Mouse (Mus musculus) bone marrow, adult 2 months (tissue): ENCODE data around the gene Col5a3. TPM values are rescaled to one million over a fixed set of nuclear protein-coding genes. Genes with fewer than 3 reads are reported as not detected.

Experiments
- H3K27ac ChIP-seq: fragments of 200-500 bp; 2 replicates; pipeline ENCODE4 v1.5.1; 2012; ENCODE audit warnings: low read depth, mild to moderate bottlenecking, control low read depth, inconsistent platforms, low read length; ENCODE audit not compliant: control insufficient read depth, poor library complexity, insufficient read depth
- H3K4me1 ChIP-seq: fragments of 200-500 bp; 2 replicates; pipeline ENCODE4 v1.6.1; 2011; ENCODE audit warnings: low read length; ENCODE audit not compliant: control insufficient read depth, insufficient read depth
- H3K4me3 ChIP-seq: fragments of 200-500 bp; replicated peaks from 2 replicates; pipeline ENCODE3; 2011; ENCODE audit warnings: mild to moderate bottlenecking, low read depth, low read length, control low read depth; ENCODE audit not compliant: control insufficient read depth
- CTCF ChIP-seq: fragments of 200-500 bp; IDR thresholded peaks from 2 replicates; pipeline ENCODE4 v1.5.1; 2011; ENCODE audit warnings: low read length, control low read depth; ENCODE audit not compliant: control insufficient read depth, insufficient read depth
- POLR2A ChIP-seq: fragments of 200-500 bp; IDR thresholded peaks from 2 replicates; pipeline ENCODE4 v1.6.1; 2011; ENCODE audit warnings: low read depth, mild to moderate bottlenecking, control low read depth, low read length, borderline replicate concordance; ENCODE audit not compliant: control insufficient read depth
- WGBS: fragments of 180-500 bp; shearing (Covaris S2); methylation state at CpG from one replicate; pipeline ENCODE4 v1.1.7; 2018; 5-methylcytosine and 5-hydroxymethylcytosine counted together
- polyA plus RNA-seq: library from polyadenylated mRNA; stranded (reverse); fragments of >200 nt; gene quantifications from 2 replicates; pipeline ENCODE4 v1.2.4, GENCODE M21; 2011; ENCODE audit warnings: low replicate concordance; ENCODE audit not compliant: missing spikeins, insufficient read depth, insufficient read length

Gene Col5a3
- polyA plus RNA-seq, 1 experiment = 15.3 TPM

DNA sequence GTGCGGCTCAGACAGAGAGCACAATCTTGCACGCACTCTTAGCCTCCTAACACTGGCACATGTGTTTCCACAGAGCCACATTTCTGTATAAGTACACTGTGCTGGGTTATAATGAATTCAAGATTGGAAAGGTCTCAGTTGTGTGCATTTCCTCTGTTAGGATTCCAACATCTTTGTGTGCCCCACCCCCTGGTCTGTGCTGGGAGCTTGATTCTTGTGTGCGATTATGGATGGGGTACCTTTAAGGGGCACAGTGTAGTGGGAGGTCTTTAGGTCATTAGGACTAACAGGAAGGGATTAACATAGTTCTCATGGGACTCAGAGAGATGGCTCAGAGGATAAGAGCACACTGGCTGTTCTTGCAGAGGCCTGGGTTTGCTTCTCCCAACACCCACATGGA, 24.5 kb downstream of the Col5a3 start:
- Histone ChIP-seq H3K4me3 (no peak overlapping the region), H3K4me1 (peaks cover 1% of the 10 kb centered on the region; the same call in 1 of the 2 replicates), H3K27ac (no peak overlapping the region)
- WGBS = 87% methylated on average over 3 of the region's 3 CpGs
- TF ChIP-seq POLR2A = no peak
- TF ChIP-seq CTCF = no peak

GRCm38 (mm10) chr9:20789651-20790050, 25.2 kb downstream of the Col5a3 start:
- Histone ChIP-seq H3K4me3 (no peak overlapping the region), H3K4me1 (peaks cover 1% of the 10 kb centered on the region; the same call in 1 of the 2 replicates), H3K27ac (no peak overlapping the region)
- TF ChIP-seq POLR2A (no peak), CTCF (no peak)
- WGBS = 72% methylated on average over 3 of the region's 4 CpGs

DNA sequence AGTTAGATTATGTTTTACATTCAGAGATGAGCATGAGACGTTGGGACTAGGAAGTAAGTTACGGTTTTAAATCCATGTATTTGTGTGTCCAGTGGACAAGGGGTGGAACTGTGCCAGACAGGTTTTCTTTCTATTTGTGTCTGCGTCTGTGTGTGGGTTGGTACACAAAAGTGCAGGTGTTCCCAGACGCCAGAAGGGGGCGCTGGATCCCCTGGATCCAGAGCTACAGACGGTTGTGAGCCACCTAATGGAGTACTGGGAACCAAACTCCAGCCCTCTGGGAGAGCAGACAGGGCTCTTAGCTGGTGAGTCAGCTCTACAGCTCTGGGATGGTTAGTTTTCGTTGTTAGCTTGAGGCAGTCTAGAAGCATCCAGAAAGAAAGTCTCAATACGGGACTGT, 26.9 kb downstream of the Col5a3 start:
- no peak overlapping the region for H3K27ac ChIP-seq
- 77% methylated on average over 8 of the region's 8 CpGs for WGBS
- TF ChIP-seq CTCF (0 out of 2 replicates have a peak, but pooled peaks have one; percentile 1), POLR2A (no peak)
- H3K4me1 ChIP-seq = no peaks in the 10 kb centered on the region
- no peak overlapping the region for H3K4me3 ChIP-seq

DNA sequence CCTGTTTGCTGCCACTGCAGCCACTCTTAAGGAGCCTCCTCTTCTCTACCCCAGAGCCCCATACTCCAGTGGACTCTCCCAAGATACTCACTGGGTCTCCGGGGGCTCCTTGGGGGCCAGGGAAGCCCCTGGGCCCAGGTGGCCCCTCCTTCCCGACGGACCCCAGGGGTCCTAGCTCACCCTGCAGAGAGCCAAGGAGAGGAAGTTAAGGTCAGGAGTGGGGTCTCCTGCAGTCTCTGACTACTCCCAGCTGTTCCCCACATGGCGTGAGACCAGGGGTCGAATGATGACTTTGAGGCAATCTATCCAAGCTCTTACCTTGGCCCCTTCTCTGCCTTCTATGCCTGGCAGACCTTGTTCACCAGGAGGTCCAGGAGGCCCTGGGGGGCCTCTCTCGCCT, 29.8 kb downstream of the Col5a3 start:
- no peaks in the 10 kb centered on the region for H3K4me1 ChIP-seq
- TF ChIP-seq CTCF (no peak), POLR2A (no peak)
- 70% methylated on average over 6 of the region's 6 CpGs for WGBS
- H3K4me3 ChIP-seq = no peak overlapping the region
- H3K27ac ChIP-seq = no peak overlapping the region

DNA sequence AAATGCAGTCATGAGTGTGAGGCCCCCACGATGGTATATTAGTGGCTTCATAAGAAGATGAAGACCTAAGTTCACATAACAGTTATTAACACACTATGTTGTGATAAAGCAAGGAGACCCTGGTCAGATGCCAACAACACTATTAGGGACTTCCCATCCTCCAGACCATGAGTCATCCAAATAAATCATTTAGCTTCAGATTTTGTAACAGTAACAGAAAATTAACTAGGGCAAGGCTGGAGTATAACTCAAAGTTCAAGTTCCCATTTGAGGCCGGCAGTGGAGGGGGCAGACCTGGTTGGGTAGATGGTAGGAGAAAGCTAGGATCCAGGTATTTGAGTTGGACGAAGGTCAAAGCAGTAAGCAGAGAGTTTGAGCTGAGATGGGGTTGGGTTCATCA, 33.6 kb downstream of the Col5a3 start:
- WGBS = 72% methylated on average over 3 of the region's 3 CpGs
- Histone ChIP-seq H3K27ac (no peak overlapping the region), H3K4me1 (no peaks in the 10 kb centered on the region), H3K4me3 (no peak overlapping the region)
- no peak for TF ChIP-seq POLR2A
- no peak for TF ChIP-seq CTCF

DNA sequence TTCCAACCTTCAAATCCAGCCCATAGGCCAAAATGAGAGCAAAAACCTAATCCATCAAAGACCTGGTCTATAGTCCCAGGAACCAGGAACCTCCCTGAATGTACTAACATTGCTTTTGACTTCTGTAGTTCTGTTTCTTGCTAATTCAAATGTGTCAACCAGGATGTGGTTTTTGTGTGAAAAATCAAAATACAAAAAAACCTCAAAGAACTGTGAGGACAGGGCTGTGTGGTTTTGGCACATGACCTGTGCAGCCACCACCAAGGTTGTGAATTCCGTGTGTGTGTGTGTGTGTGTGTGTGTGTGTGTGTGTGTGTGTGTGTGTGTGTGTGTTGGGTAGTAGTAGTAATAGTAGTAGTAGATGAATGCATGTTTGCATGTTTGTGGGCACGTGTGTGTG, 49.6 kb downstream of the Col5a3 start:
- Histone ChIP-seq H3K4me3 (no peak overlapping the region), H3K27ac (no peak overlapping the region; the same call in 1 of the 2 replicates), H3K4me1 (no peaks in the 10 kb centered on the region; the same call in 1 of the 2 replicates)
- TF ChIP-seq CTCF = no peak
- TF ChIP-seq POLR2A = no peak
- WGBS = 0% methylated on average over 2 of the region's 2 CpGs

- 71% methylated on average over 1 of the region's 1 CpGs for WGBS
- Histone ChIP-seq H3K4me1 (no peaks in the 10 kb centered on the region; the same call in 1 of the 2 replicates), H3K4me3 (no peak overlapping the region), H3K27ac (no peak overlapping the region)
- no peak for TF ChIP-seq CTCF
- TF ChIP-seq POLR2A = no peak
Measured at GRCm38 (mm10) chr9:20763099-20763498, 51.8 kb downstream of the Col5a3 start.

- Histone ChIP-seq H3K4me1 (peaks cover 2% of the 10 kb centered on the region; the same call in 1 of the 2 replicates), H3K4me3 (no peak overlapping the region)
Measured at GRCm38 (mm10) chr9:20762197-20762961, 52.5 kb downstream of the Col5a3 start.

DNA sequence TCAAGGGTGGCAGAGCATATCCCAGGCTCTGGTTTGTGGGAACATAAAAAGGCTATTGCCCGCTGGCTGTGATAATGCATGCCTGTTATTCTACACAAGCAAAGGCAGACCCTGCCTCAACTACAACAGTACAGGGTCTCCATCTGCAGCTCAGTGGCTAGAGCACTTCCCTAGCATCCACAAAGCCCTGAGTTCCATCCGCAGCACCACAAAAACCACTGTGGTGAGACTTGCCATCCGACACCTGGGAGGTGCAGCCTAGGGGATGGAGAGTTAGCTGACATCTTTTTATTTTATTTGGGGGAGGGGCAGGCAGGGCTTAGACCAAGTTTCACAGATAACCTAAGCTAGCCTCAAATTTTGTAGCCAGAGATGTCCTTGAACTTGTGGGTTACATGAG, 53.5 kb downstream of the Col5a3 start:
- 65% methylated on average over 3 of the region's 3 CpGs for WGBS
- no peak for TF ChIP-seq CTCF
- no peak for TF ChIP-seq POLR2A
- Histone ChIP-seq H3K4me1 (peaks cover 2% of the 10 kb centered on the region; the same call in 1 of the 2 replicates), H3K4me3 (no peak overlapping the region), H3K27ac (no peak overlapping the region)

More at GRCm38 (mm10) chr9:20762197-20762961, 52.5 kb downstream of the Col5a3 start:
- 56% methylated on average over 7 of the region's 7 CpGs for WGBS
- no peak for TF ChIP-seq CTCF
- TF ChIP-seq POLR2A = no peak
- H3K27ac ChIP-seq = no peak overlapping the region; the same call in 1 of the 2 replicates
